Mouse (Mus musculus) liver, embryonic 14.5 days (tissue): ENCODE measurements at regions not wholly inside any gene's neighbourhood (a gene's known extent, or its start where the extent isn't known, plus 50 kb on each side); places are given as distances from the start of the nearest gene placed in this dataset.

Experiments
- CTCF ChIP-seq: IDR thresholded peaks from 2 replicates; pipeline ENCODE4 v1.5.1; 2016; ENCODE audit warnings: antibody characterized with exemption, low read depth, control low read depth
- EP300 ChIP-seq: IDR thresholded peaks from 2 replicates; pipeline ENCODE4 v1.6.1; 2016; ENCODE audit warnings: antibody characterized with exemption, low read depth

DNA sequence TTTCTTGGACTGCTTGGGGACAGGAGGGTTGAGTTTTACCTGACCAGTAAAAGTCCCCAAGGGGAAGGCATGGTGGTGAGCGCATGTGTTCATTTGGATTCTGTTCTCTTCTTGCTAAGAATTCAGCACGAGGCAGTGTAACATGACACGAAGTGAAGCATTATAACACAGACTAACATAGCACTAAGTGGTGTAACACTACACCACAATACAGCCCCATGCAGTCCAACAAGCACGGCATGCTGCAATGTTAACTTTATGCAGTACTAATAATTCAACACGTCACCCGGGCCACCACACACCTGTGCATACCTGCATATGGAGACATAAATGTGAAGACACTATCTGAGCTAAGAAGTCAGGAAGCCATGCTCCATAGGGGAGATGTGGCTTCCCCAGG, 219.2 kb downstream of the Gadd45g start:
- TF ChIP-seq CTCF (no peak), EP300 (no peak)
